Mouse (Mus musculus): ENCODE data around the gene Fbxl17.

- TF ChIP-seq CTCF (IDR thresholded peaks at IDR 0.05; ENCODE audit: low read depth) (no peak), EP300 (IDR thresholded peaks at IDR 0.05; ENCODE audit: low read depth) (no peak)
These were observed 178.5 kb downstream of the Fbxl17 start for GRCm38 (mm10) chr17:63321290-63321689.
